Mouse (Mus musculus) frontal cortex, postnatal 14 days (tissue): ENCODE data around the gene Tspan11.

ENCODE experiments used
- DNase-seq, 2 experiments: peaks; one replicate each; pipeline ENCODE4 v3.0.0; 2022; ENCODE audit warnings: low spot score in 2 of 2

The Tspan11 gene

DNA sequence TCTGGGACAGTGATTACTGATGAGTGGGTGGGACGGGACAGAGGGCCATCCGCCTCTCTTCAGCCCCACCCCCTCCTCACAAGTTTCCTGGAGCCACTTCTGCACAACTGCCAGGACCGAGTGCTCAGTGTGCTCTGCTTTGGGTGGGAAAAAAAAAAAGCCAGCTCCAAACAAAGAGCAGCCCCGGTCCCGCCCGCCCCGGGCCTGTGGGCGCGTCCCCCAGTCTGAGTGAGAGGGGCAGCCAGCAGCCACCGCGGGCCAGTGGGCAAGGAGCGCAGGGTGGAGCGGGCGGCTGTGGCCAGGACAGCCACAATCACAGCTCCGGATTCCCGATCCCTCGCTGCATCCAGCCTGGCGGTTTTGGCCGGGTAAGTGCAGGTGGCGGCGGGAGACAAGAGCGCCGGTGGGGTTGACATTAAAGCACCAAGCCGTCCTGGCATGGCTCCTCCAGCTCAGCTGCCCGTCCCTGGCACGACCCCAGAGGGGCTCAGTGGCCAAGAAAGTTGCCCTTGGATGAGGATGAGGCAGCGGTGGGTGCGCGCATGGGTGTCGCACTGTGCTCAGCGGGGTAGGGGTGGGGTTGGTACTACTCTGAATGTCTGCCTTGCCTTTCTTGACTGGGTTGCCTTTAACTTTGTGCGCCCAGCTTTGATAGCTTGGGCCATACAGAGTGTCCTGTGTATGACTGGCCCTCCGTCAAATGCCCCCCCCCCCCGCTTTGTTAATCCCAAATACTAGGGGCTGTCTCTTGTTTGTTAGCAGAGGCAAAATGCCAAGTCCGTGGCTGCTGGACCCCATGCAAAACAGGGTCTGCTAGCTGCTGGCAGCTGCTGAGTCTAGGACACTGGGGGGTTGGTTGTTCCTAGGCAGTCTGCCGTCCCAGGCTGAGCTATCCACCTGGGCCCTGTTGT, at the start of gene Tspan11:
Gene Tspan11, plus strand, starts transcription at position 79 of the 911 bp plus-strand sequence.
- peak; percentile 29 for DNase-seq

DNA sequence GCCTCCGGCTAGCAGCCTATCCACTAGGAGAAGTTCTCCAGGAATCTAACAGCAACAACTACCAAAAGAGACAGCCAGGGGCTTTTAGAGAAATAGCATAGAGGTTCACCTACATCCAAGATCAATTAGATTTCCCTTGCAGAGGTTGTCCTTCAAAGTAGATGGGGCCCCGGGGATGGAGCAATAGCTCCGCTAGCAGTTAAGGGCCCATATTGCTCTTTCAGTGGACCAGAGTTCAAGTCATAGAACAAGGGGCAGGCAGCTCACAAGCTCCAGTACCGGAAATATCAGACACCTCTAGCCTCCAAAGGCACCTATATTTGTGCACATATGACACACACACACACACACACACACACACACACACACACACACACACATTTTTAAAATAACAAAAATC, 49.5 kb upstream of the Tspan11 start:
- DNase-seq: no peak

GRCm38 (mm10) chr6:127839538-127839937, 47.9 kb upstream of the Tspan11 start:
- DNase-seq: no peak

DNA sequence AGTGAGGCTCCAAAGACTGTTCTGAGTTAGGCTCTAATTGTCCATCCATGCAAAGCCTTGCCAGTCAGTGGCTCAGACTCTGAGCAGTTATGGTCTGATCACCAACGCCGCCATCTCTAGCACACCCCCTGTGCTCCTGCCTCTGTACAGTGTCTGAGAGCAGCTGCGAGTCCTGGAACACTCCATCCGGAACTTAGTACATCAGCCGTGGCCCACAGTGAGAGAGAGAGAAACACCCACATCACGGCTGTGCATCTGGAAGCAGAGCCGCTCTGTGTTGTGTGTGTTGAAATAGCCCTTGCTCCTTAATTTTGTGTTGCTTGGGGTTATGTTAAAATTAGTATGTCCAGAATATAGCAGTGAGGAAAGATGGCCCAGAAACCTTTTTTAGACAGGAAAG, 47.2 kb upstream of the Tspan11 start:
- DNase-seq: peak; percentile 19 to 22

DNA sequence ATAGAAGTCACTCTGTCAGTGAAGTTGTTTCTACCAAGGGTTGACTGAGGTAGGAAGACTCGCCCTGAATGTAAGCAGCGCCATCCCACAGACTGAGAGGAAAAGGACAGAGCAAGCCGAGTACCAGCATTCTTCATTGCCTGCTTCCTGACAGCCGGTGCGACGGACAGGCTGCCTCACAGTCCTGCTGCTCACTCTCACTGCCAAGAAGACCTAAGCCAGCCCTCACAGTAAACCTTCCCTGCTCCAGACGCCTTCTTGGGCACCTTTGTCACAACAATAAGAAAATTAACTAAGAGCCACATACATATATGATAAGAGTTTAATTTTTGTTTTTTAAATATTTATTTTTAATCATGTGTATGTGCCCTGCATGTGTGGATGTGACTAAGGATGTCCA, 46.1 kb upstream of the Tspan11 start:
- no peak for DNase-seq

GRCm38 (mm10) chr6:127846521-127846920, 40.9 kb upstream of the Tspan11 start:
- no peak for DNase-seq

GRCm38 (mm10) chr6:127849496-127849895, 37.9 kb upstream of the Tspan11 start:
- no peak for DNase-seq

DNA sequence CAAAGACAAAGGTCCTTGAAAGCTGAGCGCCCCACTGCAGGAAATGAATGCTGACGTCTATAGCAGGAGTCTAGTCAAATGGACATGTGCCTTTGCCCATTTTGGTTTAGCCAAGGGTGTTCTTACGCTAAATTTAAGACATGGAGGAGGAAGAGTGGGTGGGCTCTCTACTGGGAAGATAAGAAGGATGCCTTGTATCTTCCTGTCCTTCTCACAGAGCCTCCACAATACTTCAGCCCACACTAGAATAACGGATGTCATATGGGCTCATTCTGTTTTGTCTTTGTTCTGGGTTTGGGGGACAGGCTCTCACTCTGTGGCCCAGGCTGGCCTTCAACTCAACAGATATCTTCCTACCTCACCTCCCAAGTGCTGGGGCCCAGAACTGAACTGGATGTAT, 35.8 kb upstream of the Tspan11 start:
- DNase-seq: no peak

GRCm38 (mm10) chr6:127853241-127853640, 34.1 kb upstream of the Tspan11 start:
- DNase-seq: no peak

DNA sequence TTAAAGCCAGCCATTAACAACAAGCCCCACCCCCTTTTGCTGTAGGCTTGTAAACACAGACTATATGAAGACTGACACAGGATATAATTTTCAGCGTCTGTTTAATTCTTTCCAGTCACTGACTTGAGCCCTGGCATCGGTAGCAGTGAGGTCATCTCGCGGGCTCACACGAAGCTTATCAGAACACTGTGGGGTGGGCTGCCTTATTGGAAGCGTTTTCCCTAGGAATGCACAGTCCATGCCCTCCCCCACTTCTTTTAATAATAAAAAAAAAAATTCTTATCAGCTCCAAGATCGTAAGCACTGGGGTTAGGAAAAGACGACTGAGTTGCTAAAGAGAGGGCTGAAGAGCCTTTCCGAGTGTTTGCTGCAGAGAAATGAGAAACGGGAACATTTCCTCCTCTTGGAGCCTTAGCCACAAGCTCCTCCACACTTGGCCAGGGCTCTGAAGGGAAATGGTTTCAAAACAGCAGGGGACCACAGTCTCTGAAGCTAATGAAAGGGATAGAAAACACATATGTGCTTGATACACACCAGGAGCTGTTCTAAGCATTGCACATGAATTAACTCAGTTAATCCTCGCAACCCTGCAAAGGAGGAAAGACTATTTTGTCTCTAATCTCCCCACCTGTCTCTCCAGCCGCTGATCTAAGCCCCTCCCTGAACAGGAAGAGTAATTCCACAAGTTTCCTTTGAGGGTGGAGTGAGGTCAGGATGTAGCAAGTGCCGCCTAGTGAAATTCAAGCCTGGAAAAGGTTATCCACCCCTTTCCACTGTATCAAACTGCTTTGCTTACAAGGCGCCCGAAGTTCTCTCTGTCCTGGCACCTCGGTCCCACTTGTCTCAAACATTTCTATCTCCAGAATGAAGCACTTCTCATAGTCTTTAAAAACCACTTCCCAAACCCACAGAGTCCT, 33.4 kb upstream of the Tspan11 start:
- DNase-seq: no peak

- no peak for DNase-seq
Measured at GRCm38 (mm10) chr6:127854688-127855013, 32.7 kb upstream of the Tspan11 start.

DNA sequence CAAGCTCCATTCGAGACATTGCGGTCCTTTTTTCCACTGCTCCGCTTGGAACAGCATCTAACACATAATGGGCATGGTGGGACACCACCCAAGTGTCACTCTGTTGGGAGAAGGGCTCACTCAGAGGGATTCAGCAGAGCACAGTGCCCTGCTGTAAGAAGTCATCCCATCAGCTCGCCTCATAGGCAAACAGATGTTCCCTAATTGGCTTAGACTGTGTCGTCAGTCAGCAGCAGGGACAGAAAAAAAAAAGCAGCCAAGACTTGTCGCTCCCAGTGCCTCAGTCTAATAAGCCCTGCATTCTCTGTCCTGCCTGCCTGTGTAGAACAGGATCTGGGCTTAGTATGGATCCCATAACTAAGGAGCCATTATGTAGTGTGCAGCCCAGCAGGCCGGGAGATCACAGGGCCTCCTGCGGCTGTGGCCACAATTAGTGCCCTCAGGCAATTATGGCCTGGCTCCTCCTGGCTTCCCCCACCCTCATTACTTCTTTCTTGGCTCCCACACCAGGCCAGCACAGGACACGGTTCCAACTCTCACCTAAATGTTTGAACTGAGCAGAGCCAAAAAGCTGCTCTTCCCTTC, 31.6 kb upstream of the Tspan11 start:
- DNase-seq: no peak

DNA sequence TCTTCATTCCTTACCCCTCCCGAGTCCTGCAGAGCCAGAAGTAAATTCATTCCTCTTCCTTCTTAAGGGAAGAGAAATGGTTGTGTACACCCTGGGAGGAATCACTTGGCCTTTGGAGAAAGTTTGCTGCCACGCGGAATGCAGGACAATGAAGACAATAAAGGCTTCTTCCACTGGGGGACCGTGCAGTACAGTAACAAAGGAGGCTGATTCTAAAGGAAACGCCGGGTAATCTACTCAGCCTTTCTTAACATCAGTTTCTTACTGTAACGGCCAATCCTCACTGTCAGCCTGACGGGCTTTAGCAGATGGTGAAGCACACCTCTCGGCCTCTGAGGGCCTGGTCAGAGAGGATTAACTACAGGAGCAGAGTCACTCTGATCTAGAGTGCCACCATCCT, 25.4 kb upstream of the Tspan11 start:
- DNase-seq: no peak

- no peak for DNase-seq
Measured at GRCm38 (mm10) chr6:127865391-127865790, 22.0 kb upstream of the Tspan11 start.

- DNase-seq: no peak
Measured at GRCm38 (mm10) chr6:127868546-127868945, 18.8 kb upstream of the Tspan11 start.

DNA sequence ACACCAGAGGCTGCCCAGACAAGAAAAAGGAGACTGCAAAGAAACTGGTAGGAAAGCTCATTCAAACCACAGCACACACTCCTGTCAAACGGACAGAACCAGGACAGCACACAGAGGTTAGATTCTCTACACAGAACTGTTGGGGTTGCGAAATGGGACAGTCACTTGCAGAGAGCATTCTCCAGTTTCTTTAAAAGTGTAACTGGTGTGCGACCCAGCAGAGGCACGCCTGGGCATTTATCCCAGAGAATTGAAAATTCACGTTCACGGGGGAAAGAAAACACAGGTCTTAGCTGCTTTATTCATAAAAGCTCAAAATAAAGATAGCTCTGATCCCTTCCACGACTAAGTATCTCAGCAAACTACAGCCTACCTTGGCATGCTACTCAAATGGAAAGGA, 18.3 kb upstream of the Tspan11 start:
- no peak for DNase-seq

DNA sequence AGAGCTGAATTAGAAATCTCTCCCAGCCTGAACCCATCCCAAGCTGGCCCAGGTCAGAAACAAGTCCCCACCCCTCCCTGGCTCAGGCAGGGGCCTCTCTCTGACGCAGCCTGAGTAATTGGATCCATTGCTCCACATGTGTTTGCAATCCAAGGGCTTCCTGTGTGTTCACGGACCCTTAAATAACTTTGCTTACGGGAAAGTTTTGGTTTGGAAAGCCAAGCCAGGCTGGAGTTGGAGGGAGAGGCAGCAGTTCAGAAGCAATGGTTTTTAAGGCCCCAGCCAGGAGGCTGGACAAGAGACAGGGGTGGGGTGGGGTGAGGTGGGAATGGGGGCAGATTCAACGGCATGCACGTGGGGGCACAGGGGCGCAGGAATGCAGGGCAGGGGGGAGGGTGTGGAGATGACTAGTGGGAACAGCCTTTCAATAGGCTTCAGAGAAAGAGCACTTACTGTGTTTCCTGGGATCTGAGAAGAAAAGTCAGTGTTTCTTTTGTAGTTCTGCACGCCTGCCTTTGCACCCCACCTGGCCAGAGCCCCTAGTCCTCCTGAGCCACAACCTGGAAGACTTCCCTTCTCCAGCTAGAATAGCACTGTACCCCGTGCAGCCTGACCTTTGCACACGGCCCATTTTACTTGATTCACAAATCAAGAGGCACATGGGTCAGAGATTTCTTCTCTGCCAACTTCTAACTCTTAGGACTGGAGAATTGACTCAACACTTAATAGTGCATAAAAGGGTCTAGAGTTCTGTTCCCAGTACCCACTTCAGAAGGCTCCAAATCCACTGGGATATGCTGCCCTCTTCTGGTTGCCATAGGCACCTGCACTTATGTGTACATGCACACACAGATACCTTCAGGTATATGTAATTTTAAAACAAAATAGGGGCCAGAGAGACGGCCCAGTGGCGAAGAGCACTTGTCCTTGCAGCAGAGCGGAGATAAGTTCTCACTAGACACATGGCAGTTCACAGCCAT, 16.8 kb upstream of the Tspan11 start:
- DNase-seq: no peak

DNA sequence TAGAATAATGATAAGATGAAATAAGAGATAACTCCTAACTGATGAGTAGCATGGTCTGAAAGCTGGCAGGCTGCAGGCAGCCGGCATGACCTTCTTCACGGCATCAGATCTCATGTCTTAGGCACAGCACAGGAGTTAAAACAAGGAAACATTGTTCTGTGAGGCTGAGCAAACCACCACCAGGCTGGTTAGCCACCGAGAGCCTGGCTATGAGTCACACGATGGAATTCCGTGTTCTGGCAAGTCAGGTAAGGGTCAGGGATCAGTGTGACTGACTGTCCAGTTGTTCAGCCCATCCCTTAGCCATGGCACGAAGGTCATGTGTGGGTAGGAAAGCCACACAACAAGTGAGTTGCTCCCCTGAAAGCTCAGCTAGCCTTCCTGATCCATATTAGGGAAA, 16.0 kb upstream of the Tspan11 start:
- no peak for DNase-seq

GRCm38 (mm10) chr6:127872581-127872980, 14.8 kb upstream of the Tspan11 start:
- no peak for DNase-seq

DNA sequence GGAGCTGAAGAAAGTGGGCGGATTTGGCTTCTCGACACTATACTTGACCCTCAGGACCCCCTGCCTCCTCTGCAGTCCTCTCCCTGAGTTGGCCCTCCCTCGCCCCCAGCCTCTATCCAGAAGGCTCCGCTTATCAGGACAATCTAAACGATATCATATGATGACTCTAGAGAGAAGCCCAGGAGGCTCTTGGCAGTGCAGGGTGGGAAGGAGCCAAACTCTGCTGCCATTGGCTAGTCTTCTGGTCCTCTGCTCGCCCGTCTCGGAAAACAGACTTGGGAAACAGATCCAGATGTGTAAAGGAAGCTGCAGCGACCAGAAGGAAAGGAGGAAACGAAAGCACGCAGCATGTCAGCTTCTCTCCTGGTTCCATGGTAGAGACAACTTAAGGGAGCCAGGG, 11.5 kb upstream of the Tspan11 start:
- no peak for DNase-seq

GRCm38 (mm10) chr6:127876436-127876835, 11.0 kb upstream of the Tspan11 start:
- no peak for DNase-seq
